Mouse (Mus musculus) frontal cortex, postnatal 10 days (tissue): ENCODE measurements around the gene 4930447C04Rik.

Source experiments
- DNase-seq, 2 experiments: peaks; one replicate each; pipeline ENCODE4 v3.0.0; 2022; ENCODE audit warnings: low spot score in 2 of 2, mixed read lengths in 1 of 2

4930447C04Rik gene

DNA sequence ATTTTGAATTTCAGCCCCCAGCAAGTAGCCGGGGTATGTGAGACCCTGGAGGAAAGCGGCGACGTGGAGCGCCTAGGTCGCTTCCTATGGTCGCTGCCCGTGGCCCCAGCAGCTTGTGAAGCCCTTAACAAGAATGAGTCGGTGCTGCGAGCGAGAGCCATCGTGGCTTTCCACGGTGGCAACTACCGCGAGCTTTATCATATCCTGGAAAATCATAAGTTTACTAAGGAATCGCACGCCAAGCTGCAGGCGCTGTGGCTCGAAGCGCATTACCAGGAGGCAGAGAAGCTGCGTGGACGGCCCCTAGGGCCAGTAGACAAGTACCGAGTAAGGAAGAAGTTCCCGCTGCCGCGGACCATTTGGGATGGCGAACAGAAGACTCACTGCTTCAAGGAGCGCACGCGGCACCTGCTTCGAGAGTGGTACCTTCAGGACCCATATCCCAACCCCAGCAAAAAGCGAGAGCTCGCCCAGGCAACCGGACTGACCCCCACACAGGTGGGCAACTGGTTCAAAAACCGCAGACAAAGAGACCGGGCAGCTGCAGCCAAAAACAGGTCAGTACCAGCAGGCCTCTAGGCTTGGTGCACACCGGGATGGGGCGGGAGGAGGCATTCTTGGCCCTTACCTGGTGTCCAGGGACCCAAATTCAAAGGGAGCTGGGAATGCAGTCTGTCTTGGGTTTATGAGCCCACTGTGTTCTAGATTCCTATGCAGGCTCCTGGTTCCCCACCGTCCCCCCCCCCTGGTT, at the start of gene 4930447C04Rik:
TSS of gene 4930447C04Rik (minus strand) at position 704 of the 751 bp plus-strand sequence.
- no peak for DNase-seq

DNA sequence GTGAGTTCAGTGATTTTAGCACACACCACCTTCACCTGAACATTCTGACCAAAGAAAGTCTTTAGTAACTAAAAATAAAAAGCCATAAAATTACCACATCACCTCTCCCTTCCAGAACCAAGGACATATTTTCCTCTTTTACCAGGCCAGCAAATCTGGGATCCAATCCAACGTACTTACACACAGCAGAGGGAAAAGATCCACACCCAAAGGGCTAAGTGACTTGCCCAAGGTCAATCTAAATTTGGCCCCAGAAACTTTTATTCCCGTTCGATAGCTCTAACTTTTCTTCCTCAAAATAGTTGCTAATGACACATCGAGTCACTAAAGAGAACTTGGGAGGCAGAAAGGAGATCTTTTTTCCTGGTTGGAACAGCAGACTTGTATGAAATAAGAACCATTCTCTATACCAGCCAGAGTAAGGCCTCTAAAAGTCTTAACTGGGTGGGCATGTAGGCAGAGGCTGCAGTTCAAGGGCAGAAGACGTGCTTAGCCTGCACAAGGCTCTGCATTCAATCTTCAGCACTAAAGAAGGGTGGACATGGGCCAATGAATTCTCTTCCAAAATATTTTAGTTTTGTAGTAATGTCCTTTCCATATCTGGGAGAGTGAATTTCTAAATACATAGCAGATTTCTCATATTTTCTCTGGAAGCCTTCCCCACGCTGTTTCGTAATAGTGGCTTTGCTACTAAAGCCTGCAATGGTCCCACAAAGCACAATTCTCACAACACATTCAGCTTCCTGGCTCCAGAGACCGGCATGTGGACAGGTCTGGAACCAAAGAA, 42.7 kb upstream of the 4930447C04Rik start:
- no peak for DNase-seq

GRCm38 (mm10) chr12:72982616-72983015, 42.0 kb upstream of the 4930447C04Rik start:
- no peak for DNase-seq

GRCm38 (mm10) chr12:72979236-72979635, 38.7 kb upstream of the 4930447C04Rik start:
- no peak for DNase-seq

GRCm38 (mm10) chr12:72977851-72978250, 37.3 kb upstream of the 4930447C04Rik start:
- DNase-seq: no peak

DNA sequence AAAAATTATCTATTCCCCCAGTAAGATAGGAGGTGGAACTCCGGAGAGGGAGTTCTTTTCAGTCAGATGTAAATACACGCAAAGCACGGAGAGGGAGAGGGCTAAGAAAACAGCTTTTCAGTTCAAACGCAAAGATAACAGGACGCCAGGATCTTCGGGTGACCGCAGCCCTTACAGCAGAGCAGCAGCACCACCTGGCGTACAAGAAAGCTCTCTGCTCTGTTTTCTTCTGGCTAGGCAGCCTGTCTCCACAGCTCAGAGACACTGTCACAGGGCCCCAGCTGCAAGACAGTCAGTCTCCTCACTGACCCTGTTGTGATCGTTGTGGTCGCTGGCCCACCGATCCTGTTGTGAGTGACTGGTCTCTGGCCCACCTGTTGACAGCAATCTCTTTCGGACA, 36.1 kb upstream of the 4930447C04Rik start:
- DNase-seq: peak; percentile 22 to 65

- no peak for DNase-seq
These were observed 35.6 kb upstream of the 4930447C04Rik start for GRCm38 (mm10) chr12:72976172-72976571.

GRCm38 (mm10) chr12:72973161-72973560, 32.6 kb upstream of the 4930447C04Rik start:
- peak in 1 of 2 experiments; percentile 16 for DNase-seq

- no peak for DNase-seq
These were observed 30.0 kb upstream of the 4930447C04Rik start for GRCm38 (mm10) chr12:72970620-72971019.

GRCm38 (mm10) chr12:72967541-72967940, 27.0 kb upstream of the 4930447C04Rik start:
- no peak for DNase-seq

GRCm38 (mm10) chr12:72962761-72963160, 22.2 kb upstream of the 4930447C04Rik start:
- no peak for DNase-seq

DNA sequence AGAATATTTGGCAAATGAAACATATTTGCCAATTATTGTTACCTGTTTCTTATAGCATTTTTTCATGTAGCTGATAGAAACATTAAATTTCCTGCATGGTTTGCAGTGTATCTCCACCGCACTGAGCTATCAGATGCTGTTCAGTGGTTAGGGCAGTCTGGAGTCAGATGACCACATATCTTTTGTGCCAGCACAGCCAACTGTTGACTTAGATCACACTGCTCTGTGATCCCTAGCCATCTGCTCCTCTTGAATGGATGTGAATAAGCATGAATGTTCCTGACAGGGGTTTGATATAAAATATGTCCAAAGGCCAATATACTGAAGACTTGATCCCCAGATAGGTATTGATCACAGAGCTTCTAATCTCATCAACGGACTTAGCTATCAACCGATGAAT, 17.9 kb upstream of the 4930447C04Rik start:
- DNase-seq: no peak

- DNase-seq: no peak
These were observed 17.4 kb upstream of the 4930447C04Rik start for GRCm38 (mm10) chr12:72957829-72958424.

DNA sequence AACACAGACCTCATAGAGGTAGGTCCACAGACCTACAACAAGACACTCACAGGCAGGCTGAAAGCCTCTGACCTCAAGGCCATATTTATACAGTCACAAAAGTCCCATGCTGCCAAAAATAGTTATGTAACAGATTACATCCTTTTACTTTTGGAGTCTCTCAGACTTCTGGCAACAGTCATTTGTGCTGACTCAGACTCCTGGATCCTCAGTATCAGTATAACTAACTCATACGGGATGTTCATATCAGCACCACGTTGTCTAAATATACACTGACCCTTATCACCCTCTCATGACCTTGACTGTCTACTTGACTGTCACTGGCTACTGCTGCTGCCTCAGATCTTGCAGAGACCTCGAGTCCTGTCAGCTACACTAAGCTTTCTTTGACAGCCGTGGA, 14.3 kb upstream of the 4930447C04Rik start:
- DNase-seq: no peak

GRCm38 (mm10) chr12:72953858-72954257, 13.3 kb upstream of the 4930447C04Rik start:
- no peak for DNase-seq

GRCm38 (mm10) chr12:72953089-72953488, 12.5 kb upstream of the 4930447C04Rik start:
- no peak for DNase-seq

DNA sequence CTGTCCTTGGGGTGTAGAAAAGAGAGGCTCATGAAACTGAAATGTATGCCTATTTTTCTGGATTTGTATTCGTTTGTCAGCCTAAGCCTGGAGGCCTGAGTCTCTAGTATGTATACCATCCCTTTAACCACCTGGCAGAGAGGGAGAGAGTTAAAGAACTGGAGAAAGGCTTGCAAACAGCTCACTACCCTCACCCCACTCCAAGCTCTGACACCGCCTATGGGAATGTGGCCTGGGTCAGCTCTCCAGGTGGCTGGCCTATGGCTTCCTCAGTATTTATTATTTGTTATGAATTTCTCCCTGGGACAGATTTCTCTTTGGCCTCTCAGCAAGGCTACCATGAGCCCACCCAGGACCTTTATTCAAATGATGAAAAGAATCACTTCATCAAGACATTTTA, 6.8 kb upstream of the 4930447C04Rik start:
- no peak for DNase-seq

DNA sequence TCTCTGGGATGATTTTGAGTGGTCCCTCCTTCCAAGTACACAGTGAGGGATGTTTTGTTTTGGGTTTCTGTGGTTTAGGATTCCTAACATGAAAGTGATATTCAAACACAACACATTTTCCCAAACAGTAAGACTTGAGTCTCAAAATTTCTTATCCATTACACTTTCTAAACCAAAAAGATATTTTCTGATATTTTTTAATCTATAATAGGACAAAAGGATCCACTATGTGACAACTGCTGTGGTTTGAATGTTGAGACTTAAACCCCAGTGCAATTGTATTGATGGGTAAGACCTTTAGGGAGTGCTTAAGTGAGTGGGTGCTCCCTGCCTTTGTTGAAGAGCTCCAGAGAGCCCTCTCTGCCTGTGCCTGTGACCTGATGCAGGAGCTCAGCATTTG, 6.2 kb upstream of the 4930447C04Rik start:
- DNase-seq: no peak

DNA sequence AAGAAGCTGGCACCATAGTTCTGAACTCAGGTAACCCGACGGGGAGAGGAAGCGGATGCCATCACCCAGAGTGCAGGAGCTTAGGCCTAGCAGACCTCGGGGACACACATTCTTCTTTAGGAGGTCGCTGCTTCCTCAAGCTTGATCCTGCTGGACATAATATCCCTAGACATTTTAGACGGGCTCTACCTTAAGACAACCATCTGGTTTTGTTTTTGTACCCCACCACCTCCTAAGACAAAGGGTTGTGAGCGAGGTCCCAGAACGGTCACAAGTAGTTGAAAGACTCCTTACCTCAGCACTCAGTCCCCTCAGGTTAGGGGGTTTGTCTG, 5.5 kb upstream of the 4930447C04Rik start:
- DNase-seq: no peak

GRCm38 (mm10) chr12:72945301-72946063, 4.9 kb upstream of the 4930447C04Rik start:
- no peak for DNase-seq

- no peak for DNase-seq
These were observed 4.0 kb upstream of the 4930447C04Rik start for GRCm38 (mm10) chr12:72944411-72945225.
